Mouse (Mus musculus) spleen, postnatal 10 days (tissue): ENCODE results near the gene Slc46a2.

Experiments
- DNase-seq, 2 experiments: peaks; one replicate each; pipeline ENCODE4 v3.0.0; 2021 to 2022; ENCODE audit warnings: low spot score in 2 of 2

Gene Slc46a2

DNA sequence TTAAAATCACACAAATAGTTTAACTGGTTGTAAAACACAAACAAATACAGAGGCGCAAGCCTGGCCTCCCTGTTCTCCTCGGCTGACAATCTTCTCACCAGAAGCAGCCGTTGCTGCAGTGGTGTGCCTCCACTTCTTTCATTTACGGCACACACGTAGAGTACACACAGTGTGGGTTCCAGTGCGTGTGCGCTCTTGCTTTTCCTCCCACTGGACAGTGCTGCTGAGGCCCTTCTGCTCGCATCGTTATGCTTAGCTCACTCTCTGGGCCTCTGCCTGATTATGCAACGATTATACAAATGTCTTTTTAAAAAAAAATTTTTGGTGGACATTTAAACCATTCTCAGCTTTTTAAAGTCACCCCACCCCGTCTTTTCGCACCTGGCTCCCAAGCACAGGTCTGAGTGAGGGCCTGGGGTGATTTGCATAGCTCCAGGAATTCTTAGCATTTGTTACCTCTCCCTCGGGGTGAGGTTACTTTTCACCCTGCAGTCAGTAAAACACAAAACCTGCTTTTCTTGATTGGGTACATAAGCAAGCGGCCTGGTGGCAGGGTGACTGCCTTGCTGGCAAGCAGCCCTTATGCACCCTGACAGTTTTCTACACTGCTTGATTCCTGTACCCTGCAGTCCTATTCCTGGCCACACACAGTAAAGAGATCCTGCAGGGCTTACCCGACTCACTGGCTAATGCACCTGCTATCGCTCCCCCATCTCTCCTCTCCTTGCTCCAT, 55.0 kb downstream of the Slc46a2 start:
- DNase-seq, result no peak
